Mouse (Mus musculus) neural tube, embryonic 15.5 days (tissue): ENCODE measurements at regions not wholly inside any gene's neighbourhood (a gene's known extent, or its start where the extent isn't known, plus 50 kb on each side); places are given as distances from the start of the nearest gene placed in this dataset.

Source experiments
- ATAC-seq: fragments of 200-750 bp; cut with Nextera tagmentation; 2 replicates; pipeline ENCODE4 v1.8.0; 2017; ENCODE audit warnings: mild to moderate bottlenecking, moderate TSS enrichment, moderate library complexity; ENCODE audit not compliant: low FRiP score
- H3K27ac ChIP-seq: fragments of 300-500 bp; sonication (generic); replicated peaks from 2 replicates; pipeline ENCODE4 v1.5.1; 2015; ENCODE audit warnings: mild to moderate bottlenecking, inconsistent platforms
- H3K27me3 ChIP-seq: fragments of 300-500 bp; sonication (generic); replicated peaks from 2 replicates; pipeline ENCODE4 v1.6.1; 2015; ENCODE audit warnings: inconsistent platforms
- H3K36me3 ChIP-seq: fragments of 300-500 bp; sonication (generic); 2 replicates; pipeline ENCODE4 v1.6.1; 2015; ENCODE audit warnings: inconsistent platforms
- H3K4me1 ChIP-seq: fragments of 300-500 bp; sonication (generic); 2 replicates; pipeline ENCODE4 v1.6.1; 2015; ENCODE audit warnings: inconsistent platforms
- H3K4me2 ChIP-seq: fragments of 300-500 bp; sonication (generic); 2 replicates; pipeline ENCODE4 v1.6.1; 2015; ENCODE audit warnings: inconsistent platforms, mild to moderate bottlenecking, moderate library complexity
- H3K4me3 ChIP-seq: fragments of 300-500 bp; sonication (generic); replicated peaks from 2 replicates; pipeline ENCODE4 v1.5.1; 2015; ENCODE audit warnings: mild to moderate bottlenecking, inconsistent platforms
- H3K9ac ChIP-seq: fragments of 300-500 bp; sonication (generic); replicated peaks from 2 replicates; pipeline ENCODE4 v1.6.1; 2015; ENCODE audit warnings: mild to moderate bottlenecking, inconsistent platforms
- H3K9me3 ChIP-seq: fragments of 300-500 bp; sonication (generic); replicated peaks from 2 replicates; pipeline ENCODE4 v1.6.1; 2016; ENCODE audit warnings: inconsistent platforms
- WGBS: fragments of 180-500 bp; shearing (Covaris S2); methylation state at CpG from one replicate; pipeline ENCODE4 v1.1.7; 2015; ENCODE audit warnings: mixed read lengths; 5-methylcytosine and 5-hydroxymethylcytosine counted together

- Histone ChIP-seq H3K9me3 (no peaks in the 10 kb centered on the region), H3K36me3 (no peaks in the 10 kb centered on the region), H3K4me3 (no peak overlapping the region), H3K4me1 (peaks cover 3% of the 10 kb centered on the region), H3K27ac (no peak overlapping the region), H3K9ac (no peak overlapping the region), H3K27me3 (no peaks in the 10 kb centered on the region), H3K4me2 (no peak overlapping the region)
- 0 out of 2 replicates have a peak, but pooled peaks have one; percentile 68 for ATAC-seq
- 14% methylated on average over 4 of the region's 4 CpGs for WGBS
Measured at GRCm38 (mm10) chr3:128186278-128186677, 290.2 kb upstream of the Fam241a start.

DNA sequence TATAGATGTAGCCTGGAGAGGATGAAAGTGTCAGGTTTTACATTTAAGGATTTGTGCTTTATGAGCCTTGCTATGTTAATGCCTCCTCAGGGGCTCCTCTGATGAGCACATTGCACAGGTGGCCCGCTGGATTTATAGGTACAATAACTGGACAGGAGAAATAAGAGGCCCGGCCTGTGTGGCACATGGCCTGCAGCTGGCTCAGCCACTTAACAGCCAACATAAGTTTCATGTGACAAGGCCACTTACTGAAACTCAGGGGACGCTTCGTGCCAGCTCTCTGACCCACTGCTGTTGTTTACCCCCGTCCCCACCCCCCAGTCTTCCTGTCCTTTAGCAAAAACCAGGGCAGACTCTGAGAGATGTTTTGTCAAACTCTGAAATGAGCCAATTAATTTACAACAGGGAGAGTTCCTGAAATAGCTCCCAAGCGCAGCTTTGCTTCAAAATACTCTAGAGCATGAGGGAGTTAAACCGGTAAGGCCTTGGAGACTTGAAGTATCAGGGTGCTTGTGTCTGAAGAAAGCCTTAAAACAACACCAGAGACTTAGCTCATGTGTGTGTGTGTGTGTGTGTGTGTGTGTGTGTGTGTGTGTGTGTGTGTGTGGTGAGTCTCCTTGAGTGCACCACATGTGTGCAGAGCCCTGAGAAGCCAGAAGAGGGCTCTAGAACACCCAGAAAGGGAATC lies 285.2 kb upstream of the Fam241a start:
- Histone ChIP-seq H3K36me3 (no peaks in the 10 kb centered on the region), H3K4me3 (no peak overlapping the region), H3K27ac (no peak overlapping the region), H3K9ac (no peak overlapping the region), H3K4me1 (peaks cover 5% of the 10 kb centered on the region), H3K9me3 (no peaks in the 10 kb centered on the region), H3K27me3 (no peaks in the 10 kb centered on the region), H3K4me2 (no peak overlapping the region)
- ATAC-seq, result peak; percentile 87
- WGBS, result 36% methylated on average over 7 of the region's 7 CpGs

DNA sequence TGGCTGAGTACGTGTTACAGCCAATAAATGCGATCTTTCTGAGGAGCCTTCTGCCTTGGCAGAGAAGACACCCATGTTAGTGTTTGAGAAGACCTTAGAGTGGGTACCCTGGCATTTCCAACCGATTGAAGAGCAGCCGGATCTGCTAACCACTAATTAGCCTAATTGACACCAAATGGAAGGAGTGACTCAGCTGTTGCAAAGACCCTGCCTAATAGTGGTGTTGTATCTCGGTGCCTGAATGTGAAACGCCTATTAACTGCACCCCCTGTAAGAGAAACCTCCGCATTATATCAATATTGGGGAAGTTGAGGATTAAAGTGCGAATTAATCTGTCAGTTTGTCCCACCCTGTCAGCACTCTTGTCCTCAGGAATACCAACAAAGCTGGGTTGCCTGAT lies 253.1 kb upstream of the Fam241a start:
- Histone ChIP-seq H3K4me3 (no peak overlapping the region), H3K4me2 (no peak overlapping the region), H3K27ac (no peak overlapping the region), H3K4me1 (no peaks in the 10 kb centered on the region), H3K36me3 (no peaks in the 10 kb centered on the region), H3K27me3 (no peaks in the 10 kb centered on the region), H3K9ac (no peak overlapping the region), H3K9me3 (no peaks in the 10 kb centered on the region)
- no peak for ATAC-seq
- 67% methylated on average over 8 of the region's 8 CpGs for WGBS

GRCm38 (mm10) chr3:128145329-128145728 lies 249.2 kb upstream of the Fam241a start:
- WGBS, result 71% methylated on average over 7 of the region's 7 CpGs
- Histone ChIP-seq H3K27me3 (no peaks in the 10 kb centered on the region), H3K9me3 (no peaks in the 10 kb centered on the region), H3K4me2 (no peak overlapping the region), H3K4me3 (no peak overlapping the region), H3K36me3 (no peaks in the 10 kb centered on the region), H3K9ac (no peak overlapping the region), H3K27ac (no peak overlapping the region), H3K4me1 (no peaks in the 10 kb centered on the region)
- ATAC-seq, result no peak

DNA sequence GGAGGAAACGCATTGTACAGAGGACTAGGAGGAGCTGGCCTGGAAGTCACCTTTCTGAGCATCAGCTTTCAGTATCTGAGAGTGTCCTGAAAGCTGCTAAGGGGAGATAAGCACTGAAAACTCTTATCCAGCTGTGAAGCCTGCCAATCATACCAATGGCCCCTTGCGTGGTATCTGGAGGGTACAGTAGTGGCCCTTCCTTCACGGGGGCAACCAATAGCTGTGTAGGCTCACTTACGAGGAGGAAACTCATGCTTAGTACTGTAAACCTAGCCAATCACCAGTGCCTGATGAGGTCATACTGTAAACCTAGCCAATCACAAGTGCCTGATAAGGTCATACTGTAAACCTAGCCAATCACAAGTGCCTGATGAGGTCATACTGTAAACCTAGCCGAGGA lies 231.7 kb upstream of the Fam241a start:
- H3K4me1 ChIP-seq, result no peaks in the 10 kb centered on the region
- no peak overlapping the region for H3K4me3 ChIP-seq
- no peaks in the 10 kb centered on the region for H3K36me3 ChIP-seq
- 89% methylated on average over 5 of the region's 5 CpGs for WGBS
- no peak overlapping the region for H3K4me2 ChIP-seq
- no peak overlapping the region for H3K9ac ChIP-seq
- no peaks in the 10 kb centered on the region for H3K9me3 ChIP-seq
- H3K27ac ChIP-seq, result no peak overlapping the region
- no peak for ATAC-seq
- H3K27me3 ChIP-seq, result no peaks in the 10 kb centered on the region

GRCm38 (mm10) chr3:128126664-128127063 lies 230.5 kb upstream of the Fam241a start:
- H3K4me1 ChIP-seq, result no peaks in the 10 kb centered on the region
- no peak overlapping the region for H3K27ac ChIP-seq
- H3K4me2 ChIP-seq, result no peak overlapping the region
- ATAC-seq, result no peak
- no peaks in the 10 kb centered on the region for H3K9me3 ChIP-seq
- no peaks in the 10 kb centered on the region for H3K36me3 ChIP-seq
- no peaks in the 10 kb centered on the region for H3K27me3 ChIP-seq
- no peak overlapping the region for H3K9ac ChIP-seq
- 51% methylated on average over 3 of the region's 3 CpGs for WGBS
- H3K4me3 ChIP-seq, result no peak overlapping the region

GRCm38 (mm10) chr3:128122111-128122510 lies 226.0 kb upstream of the Fam241a start:
- 77% methylated on average over 6 of the region's 6 CpGs for WGBS
- H3K4me2 ChIP-seq, result no peak overlapping the region
- no peaks in the 10 kb centered on the region for H3K27me3 ChIP-seq
- H3K27ac ChIP-seq, result no peak overlapping the region
- no peak overlapping the region for H3K9ac ChIP-seq
- no peaks in the 10 kb centered on the region for H3K4me1 ChIP-seq
- no peaks in the 10 kb centered on the region for H3K36me3 ChIP-seq
- H3K9me3 ChIP-seq, result no peaks in the 10 kb centered on the region
- ATAC-seq, result no peak
- H3K4me3 ChIP-seq, result no peak overlapping the region

DNA sequence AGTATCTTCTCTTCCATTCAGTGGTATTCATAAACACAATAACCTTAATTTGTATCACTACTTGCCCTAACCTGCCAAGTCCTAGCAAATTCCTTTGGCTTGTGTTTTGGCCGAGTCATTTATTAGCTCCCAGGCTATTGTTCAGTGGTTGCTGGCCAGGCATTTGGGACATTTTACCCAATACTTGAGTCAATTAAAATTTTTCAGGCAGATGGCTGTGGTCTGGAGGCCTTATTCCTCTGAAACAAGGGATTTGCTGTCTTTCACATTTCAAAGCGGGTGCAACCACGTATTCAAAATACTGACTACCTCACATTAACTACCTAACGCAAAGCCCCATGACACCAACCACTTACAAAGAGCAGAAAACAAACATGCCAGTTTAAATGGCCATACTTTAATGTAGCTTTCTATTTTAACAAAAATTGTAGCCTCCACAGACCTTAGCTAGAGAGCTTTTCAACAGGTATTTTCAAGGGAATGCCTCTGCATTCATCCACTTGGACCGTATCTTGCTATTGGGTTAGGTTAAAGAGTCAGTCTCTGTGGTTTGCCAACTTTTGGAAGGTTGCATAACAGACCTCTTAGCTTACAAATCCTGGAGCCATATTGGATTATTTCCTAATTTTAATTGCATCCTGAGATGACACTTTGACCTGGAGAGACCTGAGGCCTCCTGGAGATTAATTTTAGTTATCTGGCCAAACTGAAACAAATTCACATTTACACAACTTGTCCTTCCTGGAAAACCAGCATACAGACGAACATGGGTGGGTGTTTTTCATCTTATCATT lies 224.7 kb upstream of the Fam241a start:
- Histone ChIP-seq H3K4me2 (no peak overlapping the region), H3K27ac (no peak overlapping the region), H3K36me3 (no peaks in the 10 kb centered on the region), H3K27me3 (no peaks in the 10 kb centered on the region), H3K9ac (no peak overlapping the region), H3K4me3 (no peak overlapping the region), H3K4me1 (no peaks in the 10 kb centered on the region), H3K9me3 (no peaks in the 10 kb centered on the region)
- no peak for ATAC-seq
- WGBS, result 82% methylated on average over 6 of the region's 6 CpGs

DNA sequence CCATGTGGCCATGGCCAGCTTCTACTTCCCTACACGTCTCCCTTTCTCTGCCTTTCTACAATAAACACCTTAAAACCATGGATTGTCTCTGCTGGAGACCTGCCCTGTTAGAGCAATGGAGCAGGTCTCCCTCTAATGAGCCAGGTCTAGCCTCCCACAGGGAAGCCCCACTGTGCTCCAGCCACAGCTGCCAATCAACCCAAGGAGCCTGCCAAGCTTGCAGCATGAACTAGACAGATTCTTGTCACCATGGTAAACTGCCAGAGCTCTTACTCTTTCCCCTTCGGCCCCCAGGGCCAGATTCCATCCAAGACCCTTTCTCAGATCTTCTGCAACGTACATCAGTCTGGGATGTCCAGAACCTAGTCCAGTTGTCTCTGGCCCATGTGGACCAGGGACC lies 217.1 kb upstream of the Fam241a start:
- H3K27me3 ChIP-seq, result no peaks in the 10 kb centered on the region
- no peaks in the 10 kb centered on the region for H3K9me3 ChIP-seq
- whole genome bisulfite sequencing, result 68% methylated on average over 3 of the region's 3 CpGs
- no peak overlapping the region for H3K4me3 ChIP-seq
- no peak overlapping the region for H3K4me2 ChIP-seq
- H3K27ac ChIP-seq, result no peak overlapping the region
- no peaks in the 10 kb centered on the region for H3K4me1 ChIP-seq
- ATAC-seq, result no peak
- no peaks in the 10 kb centered on the region for H3K36me3 ChIP-seq
- no peak overlapping the region for H3K9ac ChIP-seq

GRCm38 (mm10) chr3:128110406-128110805 lies 214.3 kb upstream of the Fam241a start:
- Histone ChIP-seq H3K27me3 (no peaks in the 10 kb centered on the region), H3K4me2 (no peak overlapping the region), H3K36me3 (no peaks in the 10 kb centered on the region), H3K4me3 (no peak overlapping the region), H3K27ac (no peak overlapping the region), H3K9me3 (no peaks in the 10 kb centered on the region), H3K4me1 (no peaks in the 10 kb centered on the region), H3K9ac (no peak overlapping the region)
- 37% methylated on average over 2 of the region's 2 CpGs for WGBS
- ATAC-seq, result no peak

DNA sequence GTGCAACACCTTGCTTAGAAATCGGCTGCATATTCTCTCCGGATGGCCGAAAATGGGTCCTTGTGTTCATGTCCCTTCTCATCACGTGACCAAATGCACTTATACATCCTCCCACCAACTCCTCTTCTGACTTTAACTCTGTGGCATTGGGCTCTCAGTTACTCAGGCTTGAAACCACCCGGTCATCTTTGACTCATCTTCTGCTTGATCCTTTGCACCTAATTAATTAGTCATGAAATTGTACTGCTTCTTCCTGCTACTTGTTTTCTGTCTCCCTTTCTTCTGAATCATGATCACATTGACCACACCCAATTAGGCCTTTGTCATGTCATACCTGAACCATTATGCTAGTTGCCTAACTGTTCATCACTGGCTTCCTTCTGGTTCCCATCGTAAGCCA lies 208.4 kb upstream of the Fam241a start:
- no peak for ATAC-seq
- no peaks in the 10 kb centered on the region for H3K9me3 ChIP-seq
- 92% methylated on average over 6 of the region's 6 CpGs for WGBS

GRCm38 (mm10) chr3:128093046-128093445 lies 196.9 kb upstream of the Fam241a start:
- no peak for ATAC-seq
- no peak overlapping the region for H3K4me3 ChIP-seq
- H3K4me2 ChIP-seq, result no peak overlapping the region
- H3K4me1 ChIP-seq, result no peaks in the 10 kb centered on the region
- H3K9me3 ChIP-seq, result no peaks in the 10 kb centered on the region
- H3K27me3 ChIP-seq, result no peaks in the 10 kb centered on the region
- no peak overlapping the region for H3K9ac ChIP-seq
- H3K27ac ChIP-seq, result no peak overlapping the region
- no peaks in the 10 kb centered on the region for H3K36me3 ChIP-seq

More for the DNA sequence above, 208.4 kb upstream of the Fam241a start:
- Histone ChIP-seq H3K9ac (no peak overlapping the region), H3K4me2 (no peak overlapping the region), H3K36me3 (no peaks in the 10 kb centered on the region), H3K27me3 (no peaks in the 10 kb centered on the region), H3K27ac (no peak overlapping the region), H3K4me1 (no peaks in the 10 kb centered on the region), H3K4me3 (no peak overlapping the region)
